Mouse (Mus musculus) megakaryocyte, embryonic 14.5 days (primary cell): ENCODE measurements around the gene Gm20388.

Experiments
- FLI1 ChIP-seq: IDR thresholded peaks from 2 replicates; pipeline ENCODE4 v1.6.1; 2012; ENCODE audit warnings: low read length, inconsistent platforms, mixed read lengths
- GATA1 ChIP-seq: IDR thresholded peaks from 3 replicates; pipeline ENCODE4 v1.6.1; 2012; ENCODE audit warnings: mixed read lengths, low read length, inconsistent platforms, borderline replicate concordance

- TF ChIP-seq GATA1: no peak
- TF ChIP-seq FLI1: no peak
Observed at GRCm38 (mm10) chr8:123666832-123667231, 3756.2 kb downstream of the Gm20388 start.
